Mouse (Mus musculus): ENCODE measurements around the gene Nufip2. TPM values are rescaled to one million over a fixed set of nuclear protein-coding genes. Genes with fewer than 3 reads are reported as not detected.

The Nufip2 gene
- polyA plus RNA-seq, 1 experiment from 2014 or later: 5.7 TPM

DNA sequence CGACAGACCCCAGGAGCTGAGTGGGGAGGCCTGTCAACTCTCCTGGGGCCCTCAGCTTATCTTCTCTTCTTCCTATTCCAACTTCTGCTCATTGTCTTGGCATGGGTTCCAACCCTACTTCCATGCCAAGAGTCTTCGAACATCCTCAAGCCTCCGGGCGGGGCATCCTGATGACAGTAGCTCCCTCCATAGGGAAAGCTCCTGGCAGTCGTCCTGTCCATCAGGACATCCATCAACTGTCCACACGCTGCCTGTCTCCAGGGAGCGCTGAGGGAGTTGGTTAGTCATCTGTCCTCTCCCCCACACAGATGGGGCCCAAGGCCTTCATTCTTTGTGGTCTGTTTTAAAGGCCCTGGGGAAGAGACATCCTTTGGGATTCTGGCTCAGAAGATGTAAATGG is 95.1 kb downstream of the Nufip2 start:
- Histone ChIP-seq H3K4me1 (replicated peaks; ENCODE audit: control insufficient read depth, insufficient read depth, low read length) (peaks cover 6% of the 10 kb centered on the region; the same call in 1 of the 2 replicates), H3K36me3 (ENCODE audit: control insufficient read depth, insufficient read depth, low read length) (no peaks in the 10 kb centered on the region; the same call in 1 of the 2 replicates), H3K4me3 (ENCODE audit: low read depth, low read length) (no peak overlapping the region), H3K27ac (ENCODE audit: low read depth, low read length) (no peak overlapping the region), H3K4me2 (ENCODE audit: low read depth, low read length, severe bottlenecking) (no peak overlapping the region), H3K9me3 (ENCODE audit: control insufficient read depth, low read length) (no peaks in the 10 kb centered on the region), H3K9ac (ENCODE audit: low read length) (no peak overlapping the region), H3K27me3 (ENCODE audit: control insufficient read depth, insufficient read depth, low read length) (no peaks in the 10 kb centered on the region)
- ATAC-seq (replicated peaks; ENCODE audit: low FRiP score): no peak
- DNase-seq (ENCODE audit: low spot score): no peak
- WGBS: 90% methylated on average over 7 of the region's 7 CpGs

- DNase-seq (ENCODE audit: low spot score) (no peak), ATAC-seq (replicated peaks; ENCODE audit: low FRiP score) (no peak)
- Histone ChIP-seq H3K4me1 (replicated peaks; ENCODE audit: control insufficient read depth, insufficient read depth, low read length) (peaks cover 6% of the 10 kb centered on the region; the same call in 1 of the 2 replicates), H3K27ac (ENCODE audit: low read depth, low read length) (no peak overlapping the region), H3K36me3 (ENCODE audit: control insufficient read depth, insufficient read depth, low read length) (no peaks in the 10 kb centered on the region; the same call in 1 of the 2 replicates), H3K9me3 (ENCODE audit: control insufficient read depth, low read length) (no peaks in the 10 kb centered on the region), H3K9ac (ENCODE audit: low read length) (no peak overlapping the region), H3K4me2 (ENCODE audit: low read depth, low read length, severe bottlenecking) (no peak overlapping the region), H3K4me3 (ENCODE audit: low read depth, low read length) (no peak overlapping the region), H3K27me3 (ENCODE audit: control insufficient read depth, insufficient read depth, low read length) (no peaks in the 10 kb centered on the region)
- 87% methylated on average over 7 of the region's 7 CpGs for WGBS
These were observed 96.3 kb downstream of the Nufip2 start for GRCm38 (mm10) chr11:77782104-77782815.

DNA sequence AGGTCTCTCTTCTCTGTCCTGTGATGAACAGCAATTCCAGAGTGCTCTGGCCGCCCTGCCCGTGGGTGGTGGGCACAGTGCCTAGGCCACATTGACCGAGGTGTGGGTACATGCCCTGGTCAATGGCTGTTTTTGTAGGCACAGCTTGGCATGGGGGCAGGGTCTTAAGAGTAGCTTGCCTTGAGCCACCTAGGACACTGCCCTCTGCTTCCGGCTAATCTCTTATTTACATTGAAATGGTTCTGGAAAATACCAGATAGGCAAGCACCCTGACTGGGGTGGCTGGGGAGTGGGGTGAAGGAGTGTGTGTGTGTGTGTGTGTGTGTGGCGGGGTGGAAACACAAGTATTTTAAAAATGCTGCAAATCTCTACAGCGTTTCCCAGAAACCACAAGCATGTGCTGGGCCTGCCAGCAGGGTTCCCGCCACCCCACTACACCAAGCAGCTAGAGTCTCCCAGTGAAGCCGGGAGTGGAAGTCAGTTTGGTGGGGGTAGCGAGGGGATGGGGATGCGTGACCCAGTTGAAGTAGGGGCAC is 97.3 kb downstream of the Nufip2 start:
- ATAC-seq (replicated peaks; ENCODE audit: low FRiP score) (no peak), DNase-seq (ENCODE audit: low spot score) (no peak)
- H3K27ac ChIP-seq (ENCODE audit: low read depth, low read length): no peak overlapping the region
- no peaks in the 10 kb centered on the region for H3K27me3 ChIP-seq (ENCODE audit: control insufficient read depth, insufficient read depth, low read length)
- 66% methylated on average over 10 of the region's 10 CpGs for WGBS
- no peaks in the 10 kb centered on the region for H3K9me3 ChIP-seq (ENCODE audit: control insufficient read depth, low read length)
- H3K4me3 ChIP-seq (ENCODE audit: low read depth, low read length): no peak overlapping the region
- H3K4me1 ChIP-seq (replicated peaks; ENCODE audit: control insufficient read depth, insufficient read depth, low read length): peaks cover 6% of the 10 kb centered on the region; the same call in 1 of the 2 replicates
- H3K36me3 ChIP-seq (ENCODE audit: control insufficient read depth, insufficient read depth, low read length): no peaks in the 10 kb centered on the region
- no peak overlapping the region for H3K4me2 ChIP-seq (ENCODE audit: low read depth, low read length, severe bottlenecking)
- H3K9ac ChIP-seq (ENCODE audit: low read length): no peak overlapping the region

DNA sequence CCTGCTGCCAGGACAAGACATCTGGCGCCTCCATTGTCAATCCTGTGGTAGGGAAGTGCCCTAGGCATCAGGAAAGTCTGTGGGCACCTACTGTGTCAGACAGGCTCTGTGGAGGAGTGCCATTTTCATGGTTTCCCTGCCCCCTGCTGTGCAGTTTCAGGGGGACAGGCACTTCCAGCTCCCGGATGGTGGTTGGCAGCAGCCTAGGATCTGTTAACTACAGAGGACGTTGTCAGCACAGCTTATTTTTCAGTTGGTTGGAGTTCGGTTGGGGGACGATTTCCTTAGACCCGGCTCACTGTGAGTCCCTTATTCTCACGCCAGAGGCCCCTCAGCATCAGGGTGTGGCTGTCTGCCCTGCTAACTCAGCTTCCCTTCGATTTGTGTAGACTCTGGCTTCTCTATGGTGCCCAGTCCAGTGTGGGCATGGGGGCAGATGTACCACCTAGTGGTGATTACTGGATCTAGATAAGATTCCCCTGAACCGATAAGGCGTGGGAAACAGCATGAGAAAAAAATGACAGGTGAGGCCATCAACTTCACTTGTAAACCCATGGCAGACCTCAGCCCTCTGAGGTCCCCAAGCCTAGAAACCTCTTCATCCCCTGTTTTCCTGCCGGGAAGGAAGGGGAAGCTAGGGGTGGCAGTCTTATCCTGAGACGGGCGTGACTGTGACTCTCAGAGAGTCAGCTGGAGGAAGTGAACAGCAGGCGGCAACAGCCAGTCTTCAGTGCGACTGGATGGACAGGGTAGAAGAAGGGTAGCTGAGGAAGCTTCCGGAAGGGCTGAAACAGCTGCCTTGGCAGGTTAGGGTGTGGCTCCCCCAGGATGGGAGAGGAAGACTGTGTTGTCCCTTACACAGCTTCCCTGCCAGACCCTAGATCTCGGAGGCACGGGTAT is 98.0 kb downstream of the Nufip2 start:
- Histone ChIP-seq H3K9me3 (ENCODE audit: control insufficient read depth, low read length) (no peaks in the 10 kb centered on the region), H3K27me3 (ENCODE audit: control insufficient read depth, insufficient read depth, low read length) (no peaks in the 10 kb centered on the region), H3K36me3 (ENCODE audit: control insufficient read depth, insufficient read depth, low read length) (no peaks in the 10 kb centered on the region), H3K27ac (ENCODE audit: low read depth, low read length) (no peak overlapping the region), H3K4me1 (replicated peaks; ENCODE audit: control insufficient read depth, insufficient read depth, low read length) (peaks cover 6% of the 10 kb centered on the region; the same call in 1 of the 2 replicates), H3K4me3 (ENCODE audit: low read depth, low read length) (no peak overlapping the region), H3K4me2 (ENCODE audit: low read depth, low read length, severe bottlenecking) (no peak overlapping the region), H3K9ac (ENCODE audit: low read length) (no peak overlapping the region)
- ATAC-seq (replicated peaks; ENCODE audit: low FRiP score) (no peak), DNase-seq (ENCODE audit: low spot score) (peak; percentile 46)
- WGBS: 59% methylated on average over 18 of the region's 18 CpGs

GRCm38 (mm10) chr11:77784894-77785293 is 98.9 kb downstream of the Nufip2 start:
- Histone ChIP-seq H3K27ac (ENCODE audit: low read depth, low read length) (no peak overlapping the region), H3K36me3 (ENCODE audit: control insufficient read depth, insufficient read depth, low read length) (no peaks in the 10 kb centered on the region), H3K4me2 (ENCODE audit: low read depth, low read length, severe bottlenecking) (no peak overlapping the region), H3K9me3 (ENCODE audit: control insufficient read depth, low read length) (no peaks in the 10 kb centered on the region), H3K9ac (ENCODE audit: low read length) (no peak overlapping the region), H3K4me1 (replicated peaks; ENCODE audit: control insufficient read depth, insufficient read depth, low read length) (peaks cover 6% of the 10 kb centered on the region; the same call in 1 of the 2 replicates), H3K4me3 (ENCODE audit: low read depth, low read length) (no peak overlapping the region), H3K27me3 (ENCODE audit: control insufficient read depth, insufficient read depth, low read length) (no peaks in the 10 kb centered on the region)
- ATAC-seq (replicated peaks; ENCODE audit: low FRiP score) (no peak), DNase-seq (ENCODE audit: low spot score) (peak; percentile 43)
- WGBS: 82% methylated on average over 9 of the region's 9 CpGs

GRCm38 (mm10) chr11:77785396-77785767 is 99.4 kb downstream of the Nufip2 start:
- peaks cover 6% of the 10 kb centered on the region; the same call in 1 of the 2 replicates for H3K4me1 ChIP-seq (replicated peaks; ENCODE audit: control insufficient read depth, insufficient read depth, low read length)
- H3K27me3 ChIP-seq (ENCODE audit: control insufficient read depth, insufficient read depth, low read length): no peaks in the 10 kb centered on the region
- ATAC-seq (replicated peaks; ENCODE audit: low FRiP score): no peak
- H3K27ac ChIP-seq (ENCODE audit: low read depth, low read length): no peak overlapping the region
- no peak overlapping the region for H3K4me2 ChIP-seq (ENCODE audit: low read depth, low read length, severe bottlenecking)
- DNase-seq (ENCODE audit: low spot score): peak; percentile 57
- H3K9me3 ChIP-seq (ENCODE audit: control insufficient read depth, low read length): no peaks in the 10 kb centered on the region
- no peak overlapping the region for H3K9ac ChIP-seq (ENCODE audit: low read length)
- no peak overlapping the region for H3K4me3 ChIP-seq (ENCODE audit: low read depth, low read length)
- no peaks in the 10 kb centered on the region for H3K36me3 ChIP-seq (ENCODE audit: control insufficient read depth, insufficient read depth, low read length)
- WGBS: 25% methylated on average over 5 of the region's 5 CpGs

GRCm38 (mm10) chr11:77785768-77786561 is 100.0 kb downstream of the Nufip2 start:
- Histone ChIP-seq H3K27me3 (ENCODE audit: control insufficient read depth, insufficient read depth, low read length) (no peaks in the 10 kb centered on the region), H3K4me3 (ENCODE audit: low read depth, low read length) (no peak overlapping the region), H3K4me2 (ENCODE audit: low read depth, low read length, severe bottlenecking) (no peak overlapping the region), H3K4me1 (replicated peaks; ENCODE audit: control insufficient read depth, insufficient read depth, low read length) (peaks cover 6% of the 10 kb centered on the region; the same call in 1 of the 2 replicates), H3K36me3 (ENCODE audit: control insufficient read depth, insufficient read depth, low read length) (no peaks in the 10 kb centered on the region), H3K9ac (ENCODE audit: low read length) (no peak overlapping the region), H3K27ac (ENCODE audit: low read depth, low read length) (no peak overlapping the region), H3K9me3 (ENCODE audit: control insufficient read depth, low read length) (no peaks in the 10 kb centered on the region)
- peak; percentile 44 for DNase-seq (ENCODE audit: low spot score)
- 65% methylated on average over 7 of the region's 7 CpGs for WGBS
- ATAC-seq (replicated peaks; ENCODE audit: low FRiP score): no peak

DNA sequence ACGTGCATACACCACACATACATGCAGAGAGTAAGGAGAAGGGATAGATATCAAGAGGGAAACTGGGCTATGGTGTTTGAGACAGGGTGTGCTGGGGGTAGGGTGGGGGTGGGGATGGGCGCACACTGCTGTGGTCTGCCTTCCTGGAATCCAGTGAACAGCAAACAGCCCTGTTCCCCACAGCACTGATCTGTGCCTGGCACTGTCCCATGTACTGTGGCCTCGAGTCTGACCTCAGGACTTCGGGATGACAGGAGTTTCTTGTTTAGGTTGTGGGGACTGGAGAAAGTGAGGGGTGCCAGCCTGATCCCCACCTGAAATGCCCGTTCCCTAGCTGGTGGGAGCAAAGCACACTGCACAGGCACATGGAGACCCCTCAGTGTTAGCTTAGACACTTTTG is 101.8 kb downstream of the Nufip2 start, which contains the start of gene Gm10277:
Gene Gm10277, minus strand, starts transcription at position 41 of the 400 bp plus-strand sequence.
- no peak within 1 kb of the TSS for H3K4me3 ChIP-seq (ENCODE audit: low read depth, low read length)
- WGBS: 92% methylated on average over 5 of the region's 5 CpGs
- H3K27me3 ChIP-seq (ENCODE audit: control insufficient read depth, insufficient read depth, low read length): no peaks in the 10 kb centered on the region
- no peak within 1 kb of the TSS for H3K9ac ChIP-seq (ENCODE audit: low read length)
- no peak within 1 kb of the TSS for H3K4me2 ChIP-seq (ENCODE audit: low read depth, low read length, severe bottlenecking)
- no peak within 1 kb of the TSS for H3K27ac ChIP-seq (ENCODE audit: low read depth, low read length)
- no peak for DNase-seq (ENCODE audit: low spot score)
- no peak for ATAC-seq (replicated peaks; ENCODE audit: low FRiP score)
- no peaks in the 10 kb centered on the region for H3K36me3 ChIP-seq (ENCODE audit: control insufficient read depth, insufficient read depth, low read length)
- no peaks in the 10 kb centered on the region for H3K9me3 ChIP-seq (ENCODE audit: control insufficient read depth, low read length)
- H3K4me1 ChIP-seq (replicated peaks; ENCODE audit: control insufficient read depth, insufficient read depth, low read length): peaks cover 13% of the 10 kb centered on the region
